Mouse (Mus musculus) heart, postnatal 25 days (tissue): Measurements from ENCODE around the gene Ppm1g. TPM values are rescaled to one million over a fixed set of nuclear protein-coding genes. Genes with fewer than 3 reads are reported as not detected.

Experiments used
- DNase-seq: peaks from one replicate; pipeline ENCODE4 v3.0.0; 2022; ENCODE audit warnings: low spot score
- intact Hi-C: fragments of 180-260 bp; cut with DNase I; formaldehyde crosslinking; loops from one replicate; pipeline ENCODE4 v1.15.1; 2025
- total RNA-seq, 2 experiments: library from RNA; stranded (reverse); gene quantifications; 2 replicates each; pipeline ENCODE4 v1.2.3; 2021

Gene Ppm1g
- total RNA-seq, 2 experiments from 2014 or later = 58.5 to 61.7 TPM

- intact Hi-C loops = no loop called here
- no peak for DNase-seq
Observed at GRCm38 (mm10) chr5:31194486-31195485, 25.7 kb downstream of the Ppm1g start.

GRCm38 (mm10) chr5:31193631-31194281 is 26.7 kb downstream of the Ppm1g start:
- DNase-seq = no peak
- intact Hi-C loops = loop anchor here (1.0 kb wide), 2 partner anchors 8 to 14 kb away; partner anchors contain the start of gene Gm29609

GRCm38 (mm10) chr5:31192939-31193630 is 27.4 kb downstream of the Ppm1g start, which contains the start of the genes Snx17 and Eif2b4:
Snx17 (plus strand) TSS chr5:31193227.
Eif2b4 (minus strand) TSS chr5:31193430.
- intact Hi-C loops = loop anchor here (1.0 kb wide), 2 partner anchors 8 to 14 kb away; partner anchors contain the start of gene Gm29609
- peak; percentile 99 for DNase-seq

GRCm38 (mm10) chr5:31192045-31192938 is 28.2 kb downstream of the Ppm1g start:
- no peak for DNase-seq
- intact Hi-C loops = no loop called here

- intact Hi-C loops = no loop called here
- DNase-seq = no peak
Observed at GRCm38 (mm10) chr5:31190201-31190600, 30.3 kb downstream of the Ppm1g start.

- DNase-seq = no peak
- intact Hi-C loops = no loop called here
Observed at GRCm38 (mm10) chr5:31188223-31188840, 32.2 kb downstream of the Ppm1g start.

- no peak for DNase-seq
- intact Hi-C loops = no loop called here
Observed at GRCm38 (mm10) chr5:31183678-31184077, 36.8 kb downstream of the Ppm1g start.

GRCm38 (mm10) chr5:31181183-31181770 is 39.2 kb downstream of the Ppm1g start:
- intact Hi-C loops = no loop called here
- no peak for DNase-seq

GRCm38 (mm10) chr5:31179766-31180630 is 40.5 kb downstream of the Ppm1g start, which contains the start of the genes Gm29609 and Gtf3c2:
Gm29609 (minus strand) TSS chr5:31179911.
Gtf3c2 (minus strand) TSS chr5:31180144.
- DNase-seq = peak; percentile 89
- intact Hi-C loops = loop anchor here (1.0 to 5.0 kb wide), 2 partner anchors 13 to 112 kb away; partner anchors contain the start of genes Eif2b4, Ift172 and Snx17

- intact Hi-C loops = loop anchor here (1.0 to 5.0 kb wide), 2 partner anchors 14 to 113 kb away; partner anchors contain the start of genes Eif2b4, Ift172 and Snx17
- no peak for DNase-seq
Observed at GRCm38 (mm10) chr5:31179301-31179765, 41.2 kb downstream of the Ppm1g start.

GRCm38 (mm10) chr5:31168630-31169029 is 51.9 kb downstream of the Ppm1g start:
- intact Hi-C loops = no loop called here
- DNase-seq = no peak

GRCm38 (mm10) chr5:31164878-31165277 is 55.6 kb downstream of the Ppm1g start:
- intact Hi-C loops = no loop called here
- DNase-seq = no peak

- intact Hi-C loops = no loop called here
- no peak for DNase-seq
Observed at GRCm38 (mm10) chr5:31162462-31162861, 58.0 kb downstream of the Ppm1g start.

- intact Hi-C loops = no loop called here
- peak; percentile 74 for DNase-seq
Observed at GRCm38 (mm10) chr5:31154152-31154553, 66.3 kb downstream of the Ppm1g start, which contains the start of gene Mpv17. Mpv17 (minus strand) TSS chr5:31154251.

- DNase-seq = no peak
- intact Hi-C loops = no loop called here
Observed at GRCm38 (mm10) chr5:31153516-31154151, 66.9 kb downstream of the Ppm1g start.
